Comparison of ENCODE assay signal across 24 mouse cellular contexts in the genomic region with DNA sequence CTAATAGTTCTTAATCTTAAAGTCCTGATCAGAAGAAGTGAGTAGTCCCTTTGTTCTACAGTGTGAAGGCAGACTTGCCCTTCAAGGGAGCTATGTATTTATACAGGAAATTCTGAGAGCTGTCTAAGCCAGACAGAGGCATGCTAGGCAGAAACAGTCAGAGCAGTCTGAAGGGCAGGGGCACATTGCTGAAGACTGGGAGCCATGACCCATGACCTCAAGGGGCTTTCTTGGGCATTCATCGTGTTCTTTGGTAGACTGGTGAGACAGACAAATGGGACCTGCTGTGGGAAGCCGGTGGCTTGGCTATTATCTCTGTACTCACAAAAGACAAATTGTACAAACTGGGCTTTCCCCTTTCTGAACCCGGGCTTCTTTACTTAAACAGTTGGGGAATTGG. TPM values are rescaled to one million over a fixed set of nuclear protein-coding genes. Genes with fewer than 3 reads are reported as not detected.
DNase-seq lines count a peak whose midpoint lies in the region; ATAC-seq and TF ChIP-seq lines count a peak whose summit lies in the region.
"Had no signal": no experiment of that assay in that cellular context is flagged by ENCODE, and none has a peak within 500 bp of the region (broad histone marks: within the 10 kb centered on the region; RNA-seq: fewer than 3 reads in every experiment).

No protein-coding gene starts in this region.

- peaks cover 76% of the 10 kb centered on the region for H3K79me2 ChIP-seq in myocyte (ENCODE audit: control insufficient read depth, insufficient read depth)

- H3K9ac ChIP-seq in forebrain, embryonic 11.5 days (ENCODE audit: low read length) = no peak overlapping the region
- no peak overlapping the region for H3K9ac ChIP-seq in forebrain, embryonic 12.5 days
- H3K9ac ChIP-seq in lung, postnatal 0 days (replicated peaks; ENCODE audit: low read depth) = no peak overlapping the region
- H3K9ac ChIP-seq: heart, embryonic 15.5 days; hindbrain, embryonic 14.5 days; limb, embryonic 13.5 days; liver, embryonic 14.5 days had no signal

- WGBS in forebrain, embryonic 11.5 days = 6% methylated on average over 3 of the region's 3 CpGs
- WGBS in forebrain, embryonic 12.5 days = 4% methylated on average over 3 of the region's 3 CpGs
- WGBS in lung, postnatal 0 days = 11% methylated on average over 3 of the region's 3 CpGs

- no peak for TF ChIP-seq POLR2A in myocyte (IDR thresholded peaks at IDR 0.05; ENCODE audit: insufficient read length, low read depth)

- peaks cover 5% of the 10 kb centered on the region; the same call in 1 of the 2 replicates for H3K4me1 ChIP-seq in forebrain, embryonic 11.5 days (replicated peaks; ENCODE audit: control insufficient read depth, insufficient read depth, low read length)
- H3K4me1 ChIP-seq in forebrain, embryonic 12.5 days = peaks cover 11% of the 10 kb centered on the region
- no peaks in the 10 kb centered on the region for H3K4me1 ChIP-seq in lung, postnatal 0 days (ENCODE audit: insufficient read depth, low read depth, low read length)
- H3K4me1 ChIP-seq: limb, embryonic 13.5 days had no signal

- ATAC-seq in forebrain, embryonic 11.5 days (replicated peaks; ENCODE audit: low FRiP score) = peak; percentile 55
- no peak for ATAC-seq in forebrain, embryonic 12.5 days (ENCODE audit: low FRiP score)
- no peak for ATAC-seq in lung, postnatal 0 days
- ATAC-seq: activated CD4-positive, CD25-positive, alpha-beta regulatory T cell, adult 4 months; intestine, postnatal 0 days; Patski had no signal

- TF ChIP-seq EP300 in lung, postnatal 0 days (IDR thresholded peaks at IDR 0.05) = no peak

- H3K4me2 ChIP-seq in forebrain, embryonic 11.5 days (ENCODE audit: low read depth, low read length, severe bottlenecking) = no peak overlapping the region
- no peak overlapping the region for H3K4me2 ChIP-seq in forebrain, embryonic 12.5 days
- no peak overlapping the region for H3K4me2 ChIP-seq in lung, postnatal 0 days (replicated peaks; ENCODE audit: low read depth, low read length)
- H3K4me2 ChIP-seq in myocyte (ENCODE audit: low read depth) = peak overlapping the region; percentile 62
- H3K4me2 ChIP-seq: heart, embryonic 15.5 days; hindbrain, embryonic 14.5 days; limb, embryonic 13.5 days had no signal

- no peak overlapping the region for H3ac ChIP-seq in myocyte (ENCODE audit: control insufficient read depth, insufficient read length)

- H3K27me3 ChIP-seq in forebrain, embryonic 11.5 days (ENCODE audit: control insufficient read depth, insufficient read depth, low read length) = peaks cover 13% of the 10 kb centered on the region
- peaks cover 23% of the 10 kb centered on the region for H3K27me3 ChIP-seq in forebrain, embryonic 12.5 days
- no peaks in the 10 kb centered on the region for H3K27me3 ChIP-seq in lung, postnatal 0 days (replicated peaks; ENCODE audit: insufficient read depth, low read length)
- H3K27me3 ChIP-seq in myocyte (ENCODE audit: control insufficient read depth, insufficient read depth, insufficient read length) = no peaks in the 10 kb centered on the region
- H3K27me3 ChIP-seq: heart, embryonic 15.5 days; Patski had no signal

- H3K36me3 ChIP-seq in forebrain, embryonic 11.5 days (ENCODE audit: control insufficient read depth, insufficient read depth, low read length) = no peaks in the 10 kb centered on the region
- H3K36me3 ChIP-seq in forebrain, embryonic 12.5 days (replicated peaks) = no peaks in the 10 kb centered on the region
- no peaks in the 10 kb centered on the region for H3K36me3 ChIP-seq in lung, postnatal 0 days (ENCODE audit: insufficient read depth, low read length)
- H3K36me3 ChIP-seq in myocyte (ENCODE audit: control insufficient read depth, insufficient read depth) = no peaks in the 10 kb centered on the region
- H3K36me3 ChIP-seq: heart, embryonic 15.5 days; limb, embryonic 13.5 days had no signal

- no peak overlapping the region for H3K27ac ChIP-seq in forebrain, embryonic 11.5 days (ENCODE audit: low read depth, low read length)
- no peak overlapping the region for H3K27ac ChIP-seq in forebrain, embryonic 12.5 days
- H3K27ac ChIP-seq in lung, postnatal 0 days (ENCODE audit: low read length) = no peak overlapping the region
- H3K27ac ChIP-seq: heart, embryonic 15.5 days; hindbrain, embryonic 14.5 days; limb, embryonic 13.5 days; liver, embryonic 14.5 days had no signal

- no peak overlapping the region for H3K4me3 ChIP-seq in forebrain, embryonic 11.5 days (ENCODE audit: low read depth, low read length)
- H3K4me3 ChIP-seq in forebrain, embryonic 12.5 days (replicated peaks) = no peak overlapping the region
- H3K4me3 ChIP-seq in lung, postnatal 0 days (ENCODE audit: low read depth, low read length) = no peak overlapping the region
- no peak overlapping the region for H3K4me3 ChIP-seq in myocyte
- H3K4me3 ChIP-seq: erythroblast, embryonic 14.5 days; heart, embryonic 15.5 days; limb, embryonic 13.5 days had no signal

- H3K9me3 ChIP-seq in forebrain, embryonic 11.5 days (ENCODE audit: control insufficient read depth, low read length) = no peaks in the 10 kb centered on the region
- H3K9me3 ChIP-seq in forebrain, embryonic 12.5 days = no peaks in the 10 kb centered on the region
- H3K9me3 ChIP-seq in lung, postnatal 0 days (ENCODE audit: low read length) = no peaks in the 10 kb centered on the region
- H3K9me3 ChIP-seq: heart, embryonic 15.5 days; limb, embryonic 13.5 days had no signal

- TF ChIP-seq CTCF in lung, postnatal 0 days (IDR thresholded peaks at IDR 0.05) = no peak

- DNase-seq in forebrain, embryonic 11.5 days (ENCODE audit: low spot score) = no peak
- peak; percentile 17 for DNase-seq in lung, postnatal 14 days
- no peak for DNase-seq in lung, postnatal 0 days (ENCODE audit: low spot score)
- peak; percentile 90 for DNase-seq in embryo, embryonic 10.5 days (ENCODE audit: low spot score)
- no peak for DNase-seq in MN1 (ENCODE audit: low spot score)
- DNase-seq in frontal cortex, adult 2 months (ENCODE audit: extremely low spot score in 1 of 2, low spot score in 1 of 2) = no peak
- DNase-seq: adrenal gland, postnatal 36 days; cerebellum, adult 8-10 months; heart, adult 18-20 months; kidney, postnatal 4 days; thymus, postnatal 25 days had no signal

TF ChIP-seq in myocyte, 11 proteins besides CTCF, POLR2A, EP300 and RAD21:
- no peak for TF ChIP-seq SRF (IDR thresholded peaks at IDR 0.05; ENCODE audit: control insufficient read depth, insufficient read length, low read depth)
- no peak for TF ChIP-seq MYOD1 (IDR thresholded peaks at IDR 0.05; ENCODE audit: control insufficient read depth in 1 of 3, insufficient read length in 2 of 3, low read depth in 2 of 3)
- TF ChIP-seq MAX (IDR thresholded peaks at IDR 0.05; ENCODE audit: low read depth) = no peak
- TF ChIP-seq CEBPB (IDR thresholded peaks at IDR 0.05; ENCODE audit: insufficient read depth, poor library complexity, severe bottlenecking) = no peak
- no peak for TF ChIP-seq USF1 (IDR thresholded peaks at IDR 0.05; ENCODE audit: low read depth)
- no peak for TF ChIP-seq MYOG (IDR thresholded peaks at IDR 0.05; ENCODE audit: control insufficient read depth in 1 of 3, insufficient read depth in 1 of 3, insufficient read length in 2 of 3, low read depth in 2 of 3)
- no peak for TF ChIP-seq POLR2AphosphoS2 (IDR thresholded peaks at IDR 0.05; ENCODE audit: insufficient read length, low read depth)
- no peak for TF ChIP-seq TCF12 (IDR thresholded peaks at IDR 0.05; ENCODE audit: insufficient read depth, poor library complexity, severe bottlenecking)

RNA-seq across cellular contexts. Expression of a gene that starts 4.0 kb away (rescaled TPM):
- polyA plus RNA-seq in forebrain, embryonic 11.5 days (2014; fragmentation: Nextera tagmentation; extraction: Ambion mirVana) = 0.75 and 1.5 TPM in 2 replicates
- 0.67 and 1.0 TPM in 2 replicates for polyA plus RNA-seq in forebrain, embryonic 12.5 days (2016; fragmentation: Nextera tagmentation; extraction: Ambion mirVana)
- polyA plus RNA-seq in lung, postnatal 0 days (2015; fragmentation: Nextera tagmentation; extraction: Ambion mirVana) = 7.4 and 8.0 TPM in 2 replicates
- polyA plus RNA-seq in myocyte (2012; fragmentation: generic; extraction: Trizol) = 21.2 TPM
- 62.9 and 63.6 TPM in 2 replicates for polyA plus RNA-seq in frontal cortex, adult 2 months (2012; rRNA removed)

RNA-seq across cellular contexts. Expression of a gene that starts 40.5 kb away (rescaled TPM):
- polyA plus RNA-seq in forebrain, embryonic 11.5 days (2014; fragmentation: Nextera tagmentation; extraction: Ambion mirVana) = not detected in 2 replicates
- not detected in 2 replicates for polyA plus RNA-seq in forebrain, embryonic 12.5 days (2016; fragmentation: Nextera tagmentation; extraction: Ambion mirVana)
- 0.57 and 0.64 TPM in 2 replicates for polyA plus RNA-seq in lung, postnatal 0 days (2015; fragmentation: Nextera tagmentation; extraction: Ambion mirVana)
- 0.10 TPM for polyA plus RNA-seq in myocyte (2012; fragmentation: generic; extraction: Trizol)
- polyA plus RNA-seq in frontal cortex, adult 2 months (2012; rRNA removed) = not detected in 2 replicates
- polyA plus RNA-seq: cortical plate, adult 2 months; erythroblast, embryonic 14.5 days; heart, embryonic 15.5 days; hindbrain, embryonic 14.5 days; intestine, postnatal 0 days; limb, embryonic 13.5 days; liver, embryonic 14.5 days; midbrain, postnatal 0 days; neural tube, embryonic 14.5 days; Patski had no signal

Comparison
In these comparisons a context has a peak if more than half of its experiments do, and no peak if none do; other contexts are left out.
1. DNase-seq: peak in lung, postnatal 14 days (single experiment) and embryo, embryonic 10.5 days (single experiment); none in forebrain, embryonic 11.5 days (single experiment), lung, postnatal 0 days (single experiment), MN1 (single experiment) and frontal cortex, adult 2 months (0 of 2).